Mouse (Mus musculus) lung, postnatal 0 days (tissue): ENCODE data around the gene Ninj1. TPM values are rescaled to one million over a fixed set of nuclear protein-coding genes. Genes with fewer than 3 reads are reported as not detected.

Experiments
- ATAC-seq: fragments of 200-750 bp; cut with Nextera tagmentation; 2 replicates; pipeline ENCODE4 v1.8.0; 2017; ENCODE audit warnings: moderate library complexity
- DNase-seq: peaks from one replicate; pipeline ENCODE4 v3.0.0-alpha.2; 2016; ENCODE audit warnings: low spot score
- H3K27ac ChIP-seq: fragments of 300-500 bp; sonication (generic); 2 replicates; pipeline ENCODE4 v1.5.1; 2014; ENCODE audit warnings: antibody characterized with exemption, mild to moderate bottlenecking, low read length, mixed read lengths
- H3K27me3 ChIP-seq: fragments of 300-500 bp; sonication (generic); replicated peaks from 2 replicates; pipeline ENCODE4 v1.6.1; 2014; ENCODE audit warnings: low read length, mixed read lengths; ENCODE audit not compliant: insufficient read depth
- H3K36me3 ChIP-seq: fragments of 300-500 bp; sonication (generic); 2 replicates; pipeline ENCODE4 v1.6.1; 2014; ENCODE audit warnings: low read length, mixed read lengths; ENCODE audit not compliant: insufficient read depth
- H3K4me1 ChIP-seq: fragments of 300-500 bp; sonication (generic); 2 replicates; pipeline ENCODE4 v1.6.1; 2014; ENCODE audit warnings: antibody characterized with exemption, low read depth, low read length, mixed read lengths; ENCODE audit not compliant: insufficient read depth
- H3K4me2 ChIP-seq: fragments of 300-500 bp; sonication (generic); replicated peaks from 2 replicates; pipeline ENCODE4 v1.6.1; 2014; ENCODE audit warnings: low read depth, mild to moderate bottlenecking, low read length, moderate library complexity, mixed read lengths
- H3K4me3 ChIP-seq: fragments of 300-500 bp; sonication (generic); 2 replicates; pipeline ENCODE4 v1.5.1; 2014; ENCODE audit warnings: low read depth, low read length
- H3K9ac ChIP-seq: fragments of 300-500 bp; sonication (generic); replicated peaks from 2 replicates; pipeline ENCODE4 v1.6.1; 2014; ENCODE audit warnings: low read depth, mild to moderate bottlenecking
- H3K9me3 ChIP-seq: fragments of 300-500 bp; sonication (generic); 2 replicates; pipeline ENCODE4 v1.6.1; 2016; ENCODE audit warnings: low read length, mixed read lengths
- CTCF ChIP-seq: IDR thresholded peaks from 2 replicates; pipeline ENCODE4 v1.5.1; 2016; ENCODE audit warnings: antibody characterized with exemption, mild to moderate bottlenecking
- EP300 ChIP-seq: IDR thresholded peaks from 2 replicates; pipeline ENCODE4 v1.6.1; 2016; ENCODE audit warnings: antibody characterized with exemption, mild to moderate bottlenecking, control low read depth
- WGBS: fragments of 180-500 bp; shearing (Covaris S2); extraction: QIAGEN DNeasy Blood & Tissue Kit; methylation state at CpG from one replicate; pipeline ENCODE4 v1.1.7; 2014; 5-methylcytosine and 5-hydroxymethylcytosine counted together
- polyA plus RNA-seq: library from polyadenylated mRNA; unstranded; fragments of >200 nt; fragmentation: Nextera tagmentation; extraction: Ambion mirVana; gene quantifications from 2 replicates; pipeline ENCODE4 v1.2.1, GENCODE M21; 2015

Gene Ninj1
- polyA plus RNA-seq, 1 experiment from 2014 or later = 72.0 TPM

DNA sequence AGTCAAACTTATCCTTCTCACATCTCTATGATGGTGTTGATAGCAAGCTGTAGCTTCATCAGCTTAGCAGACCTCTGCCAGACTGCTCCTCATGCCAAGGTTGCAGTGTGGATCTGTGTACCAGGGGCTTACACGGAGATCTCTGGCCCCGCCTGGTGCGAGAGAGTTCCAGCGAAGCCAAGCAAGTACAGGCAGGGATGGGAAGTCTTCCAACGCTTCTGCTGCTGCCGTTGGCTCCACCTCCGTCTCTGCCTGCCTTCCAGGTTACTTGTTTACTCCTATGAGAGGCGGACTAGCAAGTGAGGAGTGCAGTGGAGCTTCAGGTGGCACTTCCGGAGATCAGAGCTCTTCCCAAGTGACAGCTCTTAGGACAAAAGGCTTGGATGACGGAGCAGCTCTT is 37.0 kb downstream of the Ninj1 start:
- Histone ChIP-seq H3K9me3 (0 out of 2 replicates have a peak, but pooled peaks cover 2% of the 10 kb centered on the region), H3K36me3 (no peaks in the 10 kb centered on the region), H3K4me2 (no peak overlapping the region), H3K27ac (no peak overlapping the region), H3K4me1 (no peaks in the 10 kb centered on the region), H3K27me3 (no peaks in the 10 kb centered on the region), H3K4me3 (no peak overlapping the region), H3K9ac (no peak overlapping the region)
- ATAC-seq (no peak), DNase-seq (peak; percentile 28)
- TF ChIP-seq CTCF (no peak), EP300 (no peak)
- 14% methylated on average over 10 of the region's 10 CpGs for WGBS

DNA sequence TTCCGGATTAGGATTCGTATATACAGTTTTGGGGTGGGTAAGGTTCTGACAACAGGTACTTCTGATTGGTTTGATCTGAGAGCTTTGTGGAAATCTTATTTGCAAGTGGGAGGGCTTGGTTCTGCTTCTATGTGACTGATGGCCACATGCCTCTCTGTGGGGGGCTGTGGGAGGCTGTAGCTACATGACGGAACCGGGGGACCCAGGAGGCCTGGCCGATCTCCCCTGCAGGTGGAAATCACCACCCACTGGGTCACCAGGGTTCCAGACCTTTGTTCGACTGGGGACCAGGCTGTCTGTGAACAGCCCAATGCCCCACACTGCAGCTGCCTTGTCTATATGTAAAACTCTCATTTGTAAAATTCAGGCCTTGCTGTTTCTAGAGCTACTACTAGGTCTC is 37.4 kb downstream of the Ninj1 start:
- DNase-seq (no peak), ATAC-seq (no peak)
- Histone ChIP-seq H3K9ac (no peak overlapping the region), H3K27me3 (no peaks in the 10 kb centered on the region), H3K36me3 (no peaks in the 10 kb centered on the region), H3K9me3 (0 out of 2 replicates have a peak, but pooled peaks cover 2% of the 10 kb centered on the region), H3K27ac (no peak overlapping the region), H3K4me2 (no peak overlapping the region), H3K4me3 (no peak overlapping the region), H3K4me1 (no peaks in the 10 kb centered on the region)
- 33% methylated on average over 6 of the region's 6 CpGs for WGBS
- TF ChIP-seq CTCF (no peak), EP300 (no peak)

DNA sequence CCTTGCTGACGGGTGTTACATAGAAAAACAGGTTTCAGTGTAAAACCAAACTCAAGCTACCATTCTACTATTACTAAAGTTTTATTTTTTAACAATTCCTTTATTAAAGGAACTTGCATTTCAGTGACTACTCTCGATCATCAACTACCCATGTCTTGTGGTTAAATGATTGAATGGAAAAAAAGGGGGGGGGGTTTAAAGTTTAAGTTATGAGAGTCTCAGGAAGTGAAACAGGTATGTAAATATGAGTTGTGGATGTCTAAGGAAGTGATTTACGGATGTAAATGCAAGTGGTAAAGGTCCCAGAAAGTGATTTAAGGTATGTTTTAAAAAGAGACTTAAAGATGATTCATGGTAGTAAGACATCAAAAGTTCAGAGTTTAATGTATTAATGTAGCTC is 37.9 kb downstream of the Ninj1 start:
- Histone ChIP-seq H3K4me1 (no peaks in the 10 kb centered on the region), H3K36me3 (no peaks in the 10 kb centered on the region), H3K4me2 (no peak overlapping the region), H3K27ac (no peak overlapping the region), H3K4me3 (no peak overlapping the region), H3K27me3 (no peaks in the 10 kb centered on the region), H3K9ac (no peak overlapping the region), H3K9me3 (0 out of 2 replicates have a peak, but pooled peaks cover 2% of the 10 kb centered on the region)
- DNase-seq (no peak), ATAC-seq (no peak)
- TF ChIP-seq CTCF = no peak
- no peak for TF ChIP-seq EP300
- 57% methylated on average over 3 of the region's 3 CpGs for WGBS

DNA sequence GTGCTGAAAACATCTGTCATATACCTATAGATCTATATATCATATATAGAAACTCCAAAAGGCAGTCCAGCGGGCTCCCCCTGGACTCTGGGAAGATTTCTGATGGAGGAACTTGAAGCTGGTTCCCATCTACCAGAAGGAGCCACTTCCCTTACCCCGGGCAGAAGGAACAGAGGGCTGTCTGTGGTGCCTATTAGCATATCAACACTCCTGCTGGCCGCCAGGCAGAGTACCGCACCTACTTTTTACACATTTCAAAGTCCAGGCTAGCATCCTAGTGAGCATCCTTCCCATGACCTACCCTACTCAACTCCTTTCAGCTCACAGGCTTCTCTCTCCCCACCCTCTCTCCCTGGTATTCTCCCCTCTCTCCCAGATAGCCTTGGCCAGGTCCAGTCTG is 38.3 kb downstream of the Ninj1 start:
- Histone ChIP-seq H3K9me3 (0 out of 2 replicates have a peak, but pooled peaks cover 2% of the 10 kb centered on the region), H3K4me1 (no peaks in the 10 kb centered on the region), H3K27me3 (no peaks in the 10 kb centered on the region), H3K27ac (no peak overlapping the region), H3K4me2 (no peak overlapping the region), H3K4me3 (no peak overlapping the region), H3K36me3 (no peaks in the 10 kb centered on the region), H3K9ac (no peak overlapping the region)
- TF ChIP-seq CTCF = no peak
- no peak for TF ChIP-seq EP300
- ATAC-seq = no peak
- DNase-seq = no peak
- WGBS = 49% methylated on average over 4 of the region's 4 CpGs

DNA sequence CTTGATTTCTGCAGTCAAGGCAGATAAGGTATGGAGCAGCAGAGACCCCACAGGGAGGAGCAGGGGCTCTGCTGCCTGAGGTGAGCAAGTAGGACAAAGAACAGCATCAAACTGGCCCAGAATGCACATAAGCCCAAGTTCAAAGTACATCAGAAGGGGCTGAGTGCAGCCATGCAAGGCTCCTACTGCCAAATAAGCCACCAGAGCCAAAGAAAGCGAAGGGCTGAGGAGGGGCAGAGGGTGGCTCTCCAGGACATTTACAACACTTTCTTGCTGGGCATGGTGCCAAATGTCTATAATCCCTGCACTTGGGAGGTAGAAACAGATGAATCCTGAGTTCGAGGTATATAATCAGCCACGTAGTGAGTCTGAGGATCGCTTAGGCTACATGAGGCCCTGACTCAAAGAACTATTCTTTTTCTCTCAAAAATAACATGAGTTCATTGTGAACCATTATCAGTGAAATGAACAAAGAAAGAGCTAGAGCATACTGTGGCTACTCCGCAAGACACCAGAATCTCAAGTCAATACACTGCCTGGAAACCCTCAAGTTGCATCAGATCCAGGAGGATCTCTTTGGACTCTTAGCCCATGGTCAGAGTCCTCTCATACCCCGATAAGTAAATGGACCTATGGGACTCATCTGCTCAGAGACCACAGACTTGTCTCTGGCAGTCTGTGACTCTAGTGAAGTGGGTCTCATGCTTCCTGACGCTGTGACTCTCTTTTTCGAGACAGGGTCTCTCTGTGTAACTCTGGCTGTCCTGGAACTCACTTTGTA is 46.7 kb downstream of the Ninj1 start:
- Histone ChIP-seq H3K9ac (no peak overlapping the region), H3K9me3 (no peaks in the 10 kb centered on the region), H3K27ac (no peak overlapping the region), H3K4me3 (no peak overlapping the region), H3K4me2 (no peak overlapping the region), H3K27me3 (no peaks in the 10 kb centered on the region), H3K36me3 (no peaks in the 10 kb centered on the region), H3K4me1 (no peaks in the 10 kb centered on the region)
- no peak for ATAC-seq
- no peak for TF ChIP-seq CTCF
- TF ChIP-seq EP300 = no peak
- WGBS = 83% methylated on average over 8 of the region's 8 CpGs
- no peak for DNase-seq

DNA sequence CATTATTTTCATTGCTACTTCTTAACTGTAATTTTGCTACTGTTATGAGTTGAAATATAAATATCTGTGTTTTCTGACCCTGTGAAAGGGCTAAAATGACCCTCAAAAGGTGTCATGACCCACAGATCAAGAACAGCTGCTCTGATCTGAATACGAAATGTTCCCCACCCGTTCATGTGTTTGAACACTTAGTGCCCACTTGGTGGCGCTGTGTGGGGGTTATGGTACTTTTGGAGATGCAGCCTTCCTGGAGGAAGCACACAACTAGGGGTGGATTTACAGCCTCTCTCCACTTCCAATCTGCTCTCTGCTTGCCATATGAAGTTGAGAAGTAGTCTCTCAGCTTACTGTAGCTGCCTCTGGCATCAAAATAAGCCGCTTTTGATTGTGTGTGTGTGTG is 47.4 kb downstream of the Ninj1 start:
- Histone ChIP-seq H3K27me3 (no peaks in the 10 kb centered on the region), H3K4me2 (no peak overlapping the region), H3K4me3 (no peak overlapping the region), H3K27ac (no peak overlapping the region), H3K9me3 (no peaks in the 10 kb centered on the region), H3K9ac (no peak overlapping the region), H3K4me1 (no peaks in the 10 kb centered on the region), H3K36me3 (no peaks in the 10 kb centered on the region)
- WGBS = 96% methylated on average over 4 of the region's 4 CpGs
- ATAC-seq (no peak), DNase-seq (no peak)
- TF ChIP-seq EP300 (no peak), CTCF (no peak)
